Mouse (Mus musculus) bone marrow, adult 2 months (tissue): Measurements from ENCODE around the gene Sdad1. TPM values are rescaled to one million over a fixed set of nuclear protein-coding genes. Genes with fewer than 3 reads are reported as not detected.

ENCODE experiments used
- H3K27ac ChIP-seq: fragments of 200-500 bp; 2 replicates; pipeline ENCODE4 v1.5.1; 2012; ENCODE audit warnings: low read depth, mild to moderate bottlenecking, control low read depth, inconsistent platforms, low read length; ENCODE audit not compliant: control insufficient read depth, poor library complexity, insufficient read depth
- H3K4me1 ChIP-seq: fragments of 200-500 bp; 2 replicates; pipeline ENCODE4 v1.6.1; 2011; ENCODE audit warnings: low read length; ENCODE audit not compliant: control insufficient read depth, insufficient read depth
- H3K4me3 ChIP-seq: fragments of 200-500 bp; replicated peaks from 2 replicates; pipeline ENCODE3; 2011; ENCODE audit warnings: mild to moderate bottlenecking, low read depth, low read length, control low read depth; ENCODE audit not compliant: control insufficient read depth
- CTCF ChIP-seq: fragments of 200-500 bp; IDR thresholded peaks from 2 replicates; pipeline ENCODE4 v1.5.1; 2011; ENCODE audit warnings: low read length, control low read depth; ENCODE audit not compliant: control insufficient read depth, insufficient read depth
- POLR2A ChIP-seq: fragments of 200-500 bp; IDR thresholded peaks from 2 replicates; pipeline ENCODE4 v1.6.1; 2011; ENCODE audit warnings: low read depth, mild to moderate bottlenecking, control low read depth, low read length, borderline replicate concordance; ENCODE audit not compliant: control insufficient read depth
- WGBS: fragments of 180-500 bp; shearing (Covaris S2); methylation state at CpG from one replicate; pipeline ENCODE4 v1.1.7; 2018; 5-methylcytosine and 5-hydroxymethylcytosine counted together
- polyA plus RNA-seq: library from polyadenylated mRNA; stranded (reverse); fragments of >200 nt; gene quantifications from 2 replicates; pipeline ENCODE4 v1.2.4, GENCODE M21; 2011; ENCODE audit warnings: low replicate concordance; ENCODE audit not compliant: missing spikeins, insufficient read depth, insufficient read length

Sdad1 gene
- polyA plus RNA-seq, 1 experiment: 14.1 TPM

GRCm38 (mm10) chr5:92240769-92241168 is 69.5 kb downstream of the Sdad1 start:
- Histone ChIP-seq H3K4me3 (no peak overlapping the region), H3K27ac (no peak overlapping the region), H3K4me1 (no peaks in the 10 kb centered on the region; the same call in 1 of the 2 replicates)
- 84% methylated on average over 12 of the region's 12 CpGs for WGBS
- TF ChIP-seq CTCF (no peak), POLR2A (no peak)

- no peaks in the 10 kb centered on the region for H3K4me1 ChIP-seq
- TF ChIP-seq POLR2A: no peak
- no peak for TF ChIP-seq CTCF
- no peak overlapping the region for H3K27ac ChIP-seq
- WGBS: 40% methylated on average over 29 of the region's 29 CpGs
- no peak overlapping the region for H3K4me3 ChIP-seq
Measured at GRCm38 (mm10) chr5:92239333-92240232, 70.7 kb downstream of the Sdad1 start.

- under 1% methylated on average over 5 of the region's 5 CpGs for WGBS
- Histone ChIP-seq H3K27ac (no peak overlapping the region), H3K4me3 (no peak overlapping the region), H3K4me1 (no peaks in the 10 kb centered on the region; the same call in 1 of the 2 replicates)
- TF ChIP-seq CTCF (no peak), POLR2A (no peak)
Measured at GRCm38 (mm10) chr5:92234939-92235557, 75.2 kb downstream of the Sdad1 start.

Other genes with a start within 250 kb of the Sdad1 start
- gene G3bp2, start 226.8 kb downstream of the Sdad1 start, polyA plus RNA-seq: 22.7 and 46.8 TPM in 2 replicates
- 16.3 and 23.1 TPM in 2 replicates for gene Uso1, start 172.5 kb downstream of the Sdad1 start, polyA plus RNA-seq
- not detected in 2 replicates for gene U90926, start 95.1 kb downstream of the Sdad1 start, polyA plus RNA-seq
- gene Ppef2, start 54.2 kb downstream of the Sdad1 start, polyA plus RNA-seq: not detected in 2 replicates
- gene Naaa, start 32.3 kb downstream of the Sdad1 start, polyA plus RNA-seq: 5.6 and 6.6 TPM in 2 replicates
- gene Cxcl9, start 17.6 kb upstream of the Sdad1 start, polyA plus RNA-seq: 1.3 and 1.7 TPM in 2 replicates
- 2.4 TPM in 1 of 2 replicates, not detected in the other for gene Art3, start 21.3 kb upstream of the Sdad1 start, polyA plus RNA-seq
- 1.2 and 4.0 TPM in 2 replicates for gene Cxcl10, start 38.4 kb upstream of the Sdad1 start, polyA plus RNA-seq
- gene Nup54, start 124.7 kb upstream of the Sdad1 start, polyA plus RNA-seq: 7.8 and 19.4 TPM in 2 replicates
- gene Scarb2, start 196.4 kb upstream of the Sdad1 start, polyA plus RNA-seq: 6.8 and 16.7 TPM in 2 replicates
- gene Fam47e, start 244.6 kb upstream of the Sdad1 start, polyA plus RNA-seq: not detected in 2 replicates